Mouse (Mus musculus): ENCODE data around the gene Osm. TPM values are rescaled to one million over a fixed set of nuclear protein-coding genes. Genes with fewer than 3 reads are reported as not detected.
A peak's percentile ranks its signal among the peaks of the same experiment; 100 is the strongest.

Osm gene
- polyA plus RNA-seq, 1 experiment from 2014 or later: 0.33 TPM

GRCm38 (mm10) chr11:4207655-4208054 is 28.6 kb upstream of the Osm start:
- H3K36me3 ChIP-seq (ENCODE audit: control insufficient read depth, insufficient read depth, low read length): no peaks in the 10 kb centered on the region
- no peak for ATAC-seq (replicated peaks; ENCODE audit: low FRiP score)
- H3K27ac ChIP-seq (ENCODE audit: low read depth, low read length): no peak overlapping the region
- H3K4me1 ChIP-seq (replicated peaks; ENCODE audit: control insufficient read depth, insufficient read depth, low read length): peaks cover 7% of the 10 kb centered on the region
- no peak overlapping the region for H3K9ac ChIP-seq (ENCODE audit: low read depth, low read length)
- WGBS: 92% methylated on average over 9 of the region's 9 CpGs
- no peak overlapping the region for H3K4me3 ChIP-seq (ENCODE audit: low read depth, low read length)
- no peaks in the 10 kb centered on the region for H3K9me3 ChIP-seq (ENCODE audit: control insufficient read depth, low read length)
- no peak overlapping the region for H3K4me2 ChIP-seq
- DNase-seq (ENCODE audit: low spot score): no peak
- no peaks in the 10 kb centered on the region for H3K27me3 ChIP-seq (replicated peaks; ENCODE audit: control insufficient read depth, insufficient read depth, low read length)

DNA sequence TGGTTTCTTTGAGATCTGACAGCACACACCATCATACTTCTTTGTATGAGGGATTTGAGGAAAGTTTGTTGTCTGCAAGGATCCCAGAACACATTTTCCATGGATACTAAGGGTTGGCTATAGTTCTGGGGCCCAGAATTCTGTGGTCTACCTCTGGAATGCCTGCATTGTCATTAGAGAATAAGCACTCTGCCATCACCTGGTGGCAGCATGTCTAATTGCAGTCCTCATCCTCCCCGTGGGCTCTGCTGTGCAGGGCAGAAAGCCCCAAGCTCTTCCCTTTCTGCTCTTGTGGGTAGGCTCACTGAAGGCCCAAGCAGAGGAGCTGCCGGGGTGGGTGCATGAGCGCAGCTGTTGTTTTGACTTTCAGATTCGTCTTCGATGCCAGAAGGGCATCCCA is 26.7 kb upstream of the Osm start:
- H3K9ac ChIP-seq (ENCODE audit: low read depth, low read length): no peak overlapping the region
- H3K4me1 ChIP-seq (replicated peaks; ENCODE audit: control insufficient read depth, insufficient read depth, low read length): no peaks in the 10 kb centered on the region
- no peak overlapping the region for H3K27ac ChIP-seq (ENCODE audit: low read depth, low read length)
- no peaks in the 10 kb centered on the region for H3K9me3 ChIP-seq (ENCODE audit: control insufficient read depth, low read length)
- DNase-seq (ENCODE audit: low spot score): no peak
- H3K4me2 ChIP-seq: no peak overlapping the region
- ATAC-seq (replicated peaks; ENCODE audit: low FRiP score): no peak
- H3K36me3 ChIP-seq (ENCODE audit: control insufficient read depth, insufficient read depth, low read length): no peaks in the 10 kb centered on the region; the same call in 1 of the 2 replicates
- 72% methylated on average over 5 of the region's 5 CpGs for WGBS
- no peaks in the 10 kb centered on the region for H3K27me3 ChIP-seq (replicated peaks; ENCODE audit: control insufficient read depth, insufficient read depth, low read length)
- H3K4me3 ChIP-seq (ENCODE audit: low read depth, low read length): no peak overlapping the region

- Histone ChIP-seq H3K4me3 (ENCODE audit: low read depth, low read length) (no peak overlapping the region), H3K9ac (ENCODE audit: low read depth, low read length) (no peak overlapping the region), H3K27ac (ENCODE audit: low read depth, low read length) (no peak overlapping the region)
Measured at GRCm38 (mm10) chr11:4210786-4211185, 25.4 kb upstream of the Osm start.

GRCm38 (mm10) chr11:4213107-4213506 is 23.1 kb upstream of the Osm start:
- Histone ChIP-seq H3K9ac (ENCODE audit: low read depth, low read length) (no peak overlapping the region), H3K27me3 (replicated peaks; ENCODE audit: control insufficient read depth, insufficient read depth, low read length) (no peaks in the 10 kb centered on the region), H3K36me3 (ENCODE audit: control insufficient read depth, insufficient read depth, low read length) (peaks cover 2% of the 10 kb centered on the region; the same call in 1 of the 2 replicates), H3K27ac (ENCODE audit: low read depth, low read length) (no peak overlapping the region), H3K4me3 (ENCODE audit: low read depth, low read length) (no peak overlapping the region), H3K9me3 (ENCODE audit: control insufficient read depth, low read length) (no peaks in the 10 kb centered on the region), H3K4me1 (replicated peaks; ENCODE audit: control insufficient read depth, insufficient read depth, low read length) (peaks cover 2% of the 10 kb centered on the region; the same call in 1 of the 2 replicates), H3K4me2 (no peak overlapping the region)
- WGBS: 92% methylated on average over 10 of the region's 10 CpGs
- ATAC-seq (replicated peaks; ENCODE audit: low FRiP score) (no peak), DNase-seq (ENCODE audit: low spot score) (no peak)

More at GRCm38 (mm10) chr11:4210786-4211185, 25.4 kb upstream of the Osm start:
- Histone ChIP-seq H3K9me3 (ENCODE audit: control insufficient read depth, low read length) (no peaks in the 10 kb centered on the region), H3K36me3 (ENCODE audit: control insufficient read depth, insufficient read depth, low read length) (peaks cover 2% of the 10 kb centered on the region; the same call in 1 of the 2 replicates), H3K4me1 (replicated peaks; ENCODE audit: control insufficient read depth, insufficient read depth, low read length) (no peaks in the 10 kb centered on the region), H3K4me2 (no peak overlapping the region), H3K27me3 (replicated peaks; ENCODE audit: control insufficient read depth, insufficient read depth, low read length) (no peaks in the 10 kb centered on the region)
- WGBS: 57% methylated on average over 1 of the region's 1 CpGs
- no peak for ATAC-seq (replicated peaks; ENCODE audit: low FRiP score)
- no peak for DNase-seq (ENCODE audit: low spot score)

- Histone ChIP-seq H3K9ac (ENCODE audit: low read depth, low read length) (no peak overlapping the region), H3K4me3 (ENCODE audit: low read depth, low read length) (no peak overlapping the region), H3K4me1 (replicated peaks; ENCODE audit: control insufficient read depth, insufficient read depth, low read length) (peaks cover 10% of the 10 kb centered on the region), H3K27ac (ENCODE audit: low read depth, low read length) (no peak overlapping the region), H3K9me3 (ENCODE audit: control insufficient read depth, low read length) (no peaks in the 10 kb centered on the region), H3K4me2 (no peak overlapping the region), H3K27me3 (replicated peaks; ENCODE audit: control insufficient read depth, insufficient read depth, low read length) (peaks cover 5% of the 10 kb centered on the region; the same call in 1 of the 2 replicates), H3K36me3 (ENCODE audit: control insufficient read depth, insufficient read depth, low read length) (peaks cover 2% of the 10 kb centered on the region; the same call in 1 of the 2 replicates)
- WGBS: 93% methylated on average over 14 of the region's 14 CpGs
- DNase-seq (ENCODE audit: low spot score) (no peak), ATAC-seq (replicated peaks; ENCODE audit: low FRiP score) (no peak)
Measured at GRCm38 (mm10) chr11:4214572-4214971, 21.6 kb upstream of the Osm start.

- Histone ChIP-seq H3K4me2 (no peak overlapping the region), H3K4me1 (replicated peaks; ENCODE audit: control insufficient read depth, insufficient read depth, low read length) (peaks cover 10% of the 10 kb centered on the region), H3K27ac (ENCODE audit: low read depth, low read length) (no peak overlapping the region), H3K9me3 (ENCODE audit: control insufficient read depth, low read length) (no peaks in the 10 kb centered on the region), H3K4me3 (ENCODE audit: low read depth, low read length) (no peak overlapping the region), H3K36me3 (ENCODE audit: control insufficient read depth, insufficient read depth, low read length) (peaks cover 2% of the 10 kb centered on the region; the same call in 1 of the 2 replicates), H3K9ac (ENCODE audit: low read depth, low read length) (no peak overlapping the region), H3K27me3 (replicated peaks; ENCODE audit: control insufficient read depth, insufficient read depth, low read length) (peaks cover 5% of the 10 kb centered on the region; the same call in 1 of the 2 replicates)
- ATAC-seq (replicated peaks; ENCODE audit: low FRiP score) (no peak), DNase-seq (ENCODE audit: low spot score) (no peak)
- WGBS: 79% methylated on average over 10 of the region's 10 CpGs
Measured at GRCm38 (mm10) chr11:4215061-4215460, 21.2 kb upstream of the Osm start.

DNA sequence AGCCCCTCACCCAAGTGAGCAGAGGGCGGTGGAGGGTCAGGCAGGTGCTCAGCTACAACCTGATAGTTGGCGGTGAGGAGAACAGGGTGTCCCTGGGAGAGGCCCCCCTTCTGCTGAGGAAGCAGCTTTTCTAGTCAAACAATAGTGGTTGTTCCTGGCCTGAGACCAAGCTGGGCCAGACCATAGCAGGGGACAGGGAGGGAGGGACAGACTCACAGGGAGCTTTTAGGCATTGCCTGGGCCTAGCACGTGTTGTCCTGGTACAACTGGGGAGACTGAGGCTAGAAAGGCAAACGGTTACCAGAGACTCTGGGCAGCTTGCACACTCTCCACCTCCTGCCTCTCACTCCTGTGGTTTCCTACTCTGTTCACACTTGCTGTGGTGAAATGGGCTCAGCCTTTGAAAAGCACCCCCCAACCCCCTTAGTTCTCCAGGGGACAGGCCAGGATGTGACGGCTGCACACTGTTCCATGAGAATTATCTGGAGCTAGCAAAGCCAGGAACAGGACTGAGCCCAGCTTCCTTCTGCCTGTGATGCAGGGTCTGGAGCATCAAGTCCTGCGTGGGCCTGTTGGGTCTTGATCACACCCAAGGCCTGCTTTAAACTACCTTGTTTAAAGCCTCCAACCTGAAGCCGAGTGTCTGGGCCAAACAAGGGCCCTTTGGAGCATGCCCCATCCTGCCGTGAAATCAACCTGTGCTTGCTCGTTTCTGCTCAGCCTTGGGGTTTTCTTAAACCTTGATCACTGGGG is 19.8 kb upstream of the Osm start:
- no peak for ATAC-seq (replicated peaks; ENCODE audit: low FRiP score)
- WGBS: 81% methylated on average over 9 of the region's 9 CpGs
- no peak overlapping the region for H3K27ac ChIP-seq (ENCODE audit: low read depth, low read length)

DNA sequence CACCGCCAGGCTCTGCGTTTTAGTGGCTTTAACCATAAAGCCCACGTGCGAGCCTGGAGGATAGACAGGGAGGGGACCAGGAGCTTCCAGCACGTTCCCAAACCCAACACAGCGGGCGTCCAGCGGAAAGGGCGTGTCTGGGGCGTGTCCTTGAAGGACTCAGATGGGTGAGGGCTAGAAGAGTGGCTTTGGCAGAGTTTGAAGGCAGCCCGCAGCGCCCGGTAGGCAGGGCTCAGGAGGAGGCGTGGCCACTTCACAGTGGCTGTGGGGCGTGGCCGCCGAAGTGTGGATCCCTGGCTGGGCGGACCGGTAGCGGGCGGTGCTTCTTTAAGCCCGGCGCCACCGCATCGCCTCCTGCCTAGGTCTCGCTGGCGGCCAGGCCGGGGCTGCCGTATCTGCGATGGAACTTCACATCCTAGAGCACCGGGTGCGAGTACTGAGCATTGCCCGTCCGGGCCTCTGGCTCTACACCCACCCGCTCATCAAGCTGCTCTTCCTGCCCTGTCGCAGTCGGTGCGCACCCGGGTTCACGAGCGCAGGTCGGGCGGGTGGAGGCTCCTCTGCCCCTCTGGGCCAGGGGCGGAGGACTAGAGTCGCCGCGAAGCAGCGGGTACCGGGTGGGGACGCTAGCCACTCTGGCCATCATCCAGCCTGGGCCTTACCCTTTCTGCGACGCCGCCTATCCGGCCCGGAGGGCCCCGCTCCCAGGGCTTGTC is 18.1 kb upstream of the Osm start, which contains the start of gene Castor1:
Gene Castor1, plus strand, starts transcription at position 312 of the 716 bp plus-strand sequence.
- Histone ChIP-seq H3K4me1 (replicated peaks; ENCODE audit: control insufficient read depth, insufficient read depth, low read length) (peaks cover 19% of the 10 kb centered on the region), H3K9me3 (ENCODE audit: control insufficient read depth, low read length) (no peaks in the 10 kb centered on the region), H3K9ac (ENCODE audit: low read depth, low read length) (peak within 1 kb of the TSS; percentile 64), H3K27ac (ENCODE audit: low read depth, low read length) (0 out of 2 replicates have a peak within 1 kb of the TSS, but pooled peaks have one; percentile 28), H3K4me3 (ENCODE audit: low read depth, low read length) (peak within 1 kb of the TSS; percentile 54), H3K4me2 (peak within 1 kb of the TSS; percentile 95), H3K27me3 (replicated peaks; ENCODE audit: control insufficient read depth, insufficient read depth, low read length) (peaks cover 5% of the 10 kb centered on the region; the same call in 1 of the 2 replicates), H3K36me3 (ENCODE audit: control insufficient read depth, insufficient read depth, low read length) (peaks cover 2% of the 10 kb centered on the region; the same call in 1 of the 2 replicates)
- WGBS: 1% methylated on average over 56 of the region's 56 CpGs
- ATAC-seq (replicated peaks; ENCODE audit: low FRiP score): peak; percentile 93
- peak; percentile 87 for DNase-seq (ENCODE audit: low spot score)

More for the DNA sequence above, 19.8 kb upstream of the Osm start:
- Histone ChIP-seq H3K4me2 (no peak overlapping the region), H3K9me3 (ENCODE audit: control insufficient read depth, low read length) (no peaks in the 10 kb centered on the region), H3K36me3 (ENCODE audit: control insufficient read depth, insufficient read depth, low read length) (peaks cover 2% of the 10 kb centered on the region; the same call in 1 of the 2 replicates), H3K27me3 (replicated peaks; ENCODE audit: control insufficient read depth, insufficient read depth, low read length) (peaks cover 5% of the 10 kb centered on the region; the same call in 1 of the 2 replicates), H3K4me1 (replicated peaks; ENCODE audit: control insufficient read depth, insufficient read depth, low read length) (peaks cover 12% of the 10 kb centered on the region), H3K4me3 (ENCODE audit: low read depth, low read length) (no peak overlapping the region), H3K9ac (ENCODE audit: low read depth, low read length) (no peak overlapping the region)
- no peak for DNase-seq (ENCODE audit: low spot score)
